Mouse (Mus musculus) stomach, postnatal 0 days (tissue): Measurements from ENCODE around the gene Sfxn4. TPM values are rescaled to one million over a fixed set of nuclear protein-coding genes. Genes with fewer than 3 reads are reported as not detected.

Source experiments
- ATAC-seq: fragments of 200-750 bp; cut with Nextera tagmentation; 2 replicates; pipeline ENCODE4 v1.8.0; 2017; ENCODE audit not compliant: low FRiP score, low TSS enrichment
- DNase-seq: peaks from one replicate; pipeline ENCODE4 v3.0.0-alpha.2; 2016; ENCODE audit warnings: low spot score
- H3K27ac ChIP-seq: fragments of 300-500 bp; sonication (generic); replicated peaks from 2 replicates; pipeline ENCODE4 v1.5.1; 2014; ENCODE audit warnings: mild to moderate bottlenecking, control low read depth
- H3K27me3 ChIP-seq: fragments of 300-500 bp; sonication (generic); 2 replicates; pipeline ENCODE4 v1.6.1; 2014; ENCODE audit warnings: low read length; ENCODE audit not compliant: control insufficient read depth, insufficient read depth
- H3K36me3 ChIP-seq: fragments of 300-500 bp; sonication (generic); 2 replicates; pipeline ENCODE4 v1.6.1; 2014; ENCODE audit warnings: low read length, mixed read lengths; ENCODE audit not compliant: control insufficient read depth, insufficient read depth
- H3K4me1 ChIP-seq: fragments of 300-500 bp; sonication (generic); replicated peaks from 2 replicates; pipeline ENCODE4 v1.6.1; 2014; ENCODE audit warnings: antibody characterized with exemption; ENCODE audit not compliant: control insufficient read depth, insufficient read depth
- H3K4me2 ChIP-seq: fragments of 300-500 bp; sonication (generic); replicated peaks from 2 replicates; pipeline ENCODE4 v1.6.1; 2014; ENCODE audit warnings: low read depth, mild to moderate bottlenecking, control low read depth, moderate library complexity
- H3K4me3 ChIP-seq: fragments of 300-500 bp; sonication (generic); 2 replicates; pipeline ENCODE4 v1.5.1; 2014; ENCODE audit warnings: low read depth, low read length, control low read depth
- H3K9ac ChIP-seq: fragments of 300-500 bp; sonication (generic); 2 replicates; pipeline ENCODE4 v1.6.1; 2014; ENCODE audit warnings: mild to moderate bottlenecking, low read length, control low read depth, mixed read lengths
- H3K9me3 ChIP-seq: fragments of 300-500 bp; sonication (generic); 2 replicates; pipeline ENCODE4 v1.6.1; 2016; ENCODE audit warnings: low read length; ENCODE audit not compliant: control insufficient read depth
- CTCF ChIP-seq: IDR thresholded peaks from 2 replicates; pipeline ENCODE4 v1.5.1; 2016; ENCODE audit warnings: antibody characterized with exemption, low read depth, mild to moderate bottlenecking, moderate library complexity
- EP300 ChIP-seq: optimal IDR thresholded peaks from 2 replicates; pipeline ENCODE3; 2016; ENCODE audit warnings: antibody characterized with exemption
- WGBS: fragments of 180-500 bp; shearing (Covaris S2); extraction: QIAGEN DNeasy Blood & Tissue Kit; methylation state at CpG from one replicate; pipeline ENCODE4 v1.1.7; 2014; 5-methylcytosine and 5-hydroxymethylcytosine counted together
- polyA plus RNA-seq: library from polyadenylated mRNA; unstranded; fragments of >200 nt; fragmentation: Nextera tagmentation; extraction: Ambion mirVana; gene quantifications from 2 replicates; pipeline ENCODE4 v1.2.1, GENCODE M21; 2015

Sfxn4 gene
- polyA plus RNA-seq, 1 experiment from 2014 or later = 2.2 TPM

DNA sequence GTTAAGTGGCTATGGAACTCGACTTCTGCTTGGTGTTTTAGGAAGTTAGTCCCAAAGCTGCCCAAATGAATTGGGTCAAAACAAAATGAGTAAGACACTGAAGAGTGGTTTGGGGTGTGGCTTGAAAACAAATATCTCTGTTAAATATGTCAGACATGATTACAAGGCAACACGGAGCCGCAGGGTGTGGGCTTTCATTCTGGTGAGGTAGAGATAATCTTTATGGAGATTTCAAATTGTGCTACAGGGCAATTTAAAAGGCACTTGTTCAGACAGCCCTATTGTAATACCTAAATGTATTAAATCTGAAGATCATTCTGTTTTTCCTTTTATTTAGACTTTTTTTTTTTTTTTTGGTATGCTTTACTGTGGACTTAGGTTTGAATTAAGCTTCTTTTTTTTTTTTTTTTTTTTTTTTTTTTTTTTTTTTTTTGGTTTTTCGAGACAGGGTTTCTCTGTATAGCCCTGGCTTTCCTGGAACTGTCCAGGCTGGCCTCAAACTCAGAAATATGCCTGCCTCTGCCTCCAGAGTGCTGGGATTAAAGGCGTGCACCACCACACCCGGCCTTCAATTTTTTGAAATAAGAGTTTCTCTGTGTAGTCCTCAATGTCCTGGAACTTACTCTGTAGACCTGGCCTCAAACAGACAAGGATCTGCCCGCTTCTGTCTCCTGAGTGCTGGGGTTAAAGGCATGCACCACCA lies 61.3 kb downstream of the Sfxn4 start:
- DNase-seq = no peak
- H3K27ac ChIP-seq = no peak overlapping the region
- WGBS = 71% methylated on average over 7 of the region's 7 CpGs

GRCm38 (mm10) chr19:60797415-60797814 lies 63.9 kb downstream of the Sfxn4 start:
- no peak for ATAC-seq
- H3K27ac ChIP-seq = no peak overlapping the region
- DNase-seq = no peak
- H3K9ac ChIP-seq = no peak overlapping the region
- no peak overlapping the region for H3K4me2 ChIP-seq
- no peaks in the 10 kb centered on the region for H3K27me3 ChIP-seq
- no peak overlapping the region for H3K4me3 ChIP-seq
- H3K9me3 ChIP-seq = no peaks in the 10 kb centered on the region
- H3K36me3 ChIP-seq = no peaks in the 10 kb centered on the region
- 93% methylated on average over 2 of the region's 2 CpGs for WGBS
- H3K4me1 ChIP-seq = no peaks in the 10 kb centered on the region
- no peak for TF ChIP-seq EP300
- TF ChIP-seq CTCF = no peak

More for the DNA sequence above, 61.3 kb downstream of the Sfxn4 start:
- TF ChIP-seq EP300 = no peak
- no peak for TF ChIP-seq CTCF
- Histone ChIP-seq H3K9me3 (no peaks in the 10 kb centered on the region), H3K4me3 (no peak overlapping the region), H3K4me1 (no peaks in the 10 kb centered on the region), H3K9ac (no peak overlapping the region), H3K4me2 (no peak overlapping the region), H3K27me3 (no peaks in the 10 kb centered on the region), H3K36me3 (no peaks in the 10 kb centered on the region)
- ATAC-seq = no peak

GRCm38 (mm10) chr19:60795244-60795643 lies 66.0 kb downstream of the Sfxn4 start:
- WGBS = 79% methylated on average over 2 of the region's 2 CpGs
- DNase-seq = no peak
- ATAC-seq = no peak

GRCm38 (mm10) chr19:60793170-60793707 lies 68.0 kb downstream of the Sfxn4 start:
- Histone ChIP-seq H3K4me1 (no peaks in the 10 kb centered on the region; the same call in 1 of the 2 replicates), H3K9me3 (no peaks in the 10 kb centered on the region), H3K36me3 (no peaks in the 10 kb centered on the region), H3K9ac (no peak overlapping the region), H3K27me3 (no peaks in the 10 kb centered on the region), H3K27ac (no peak overlapping the region), H3K4me2 (no peak overlapping the region), H3K4me3 (no peak overlapping the region)
- DNase-seq = no peak
- ATAC-seq = no peak
- TF ChIP-seq EP300 (no peak), CTCF (no peak)
- 63% methylated on average over 2 of the region's 2 CpGs for WGBS

More at GRCm38 (mm10) chr19:60795244-60795643, 66.0 kb downstream of the Sfxn4 start:
- no peaks in the 10 kb centered on the region for H3K36me3 ChIP-seq
- no peaks in the 10 kb centered on the region for H3K9me3 ChIP-seq
- no peaks in the 10 kb centered on the region for H3K27me3 ChIP-seq
- no peaks in the 10 kb centered on the region for H3K4me1 ChIP-seq
- TF ChIP-seq CTCF (no peak), EP300 (no peak)
- no peak overlapping the region for H3K4me3 ChIP-seq
- no peak overlapping the region for H3K27ac ChIP-seq
- no peak overlapping the region for H3K4me2 ChIP-seq
- H3K9ac ChIP-seq = no peak overlapping the region

GRCm38 (mm10) chr19:60791164-60791563 lies 70.1 kb downstream of the Sfxn4 start:
- 15% methylated on average over 9 of the region's 9 CpGs for WGBS
- Histone ChIP-seq H3K9me3 (no peaks in the 10 kb centered on the region), H3K27ac (peak overlapping the region; percentile 100), H3K27me3 (no peaks in the 10 kb centered on the region), H3K4me1 (no peaks in the 10 kb centered on the region; the same call in 1 of the 2 replicates), H3K36me3 (no peaks in the 10 kb centered on the region), H3K4me3 (peak overlapping the region; percentile 96), H3K9ac (peak overlapping the region; percentile 100), H3K4me2 (peak overlapping the region; percentile 70)
- ATAC-seq = no peak
- TF ChIP-seq CTCF (no peak), EP300 (no peak)
- no peak for DNase-seq

DNA sequence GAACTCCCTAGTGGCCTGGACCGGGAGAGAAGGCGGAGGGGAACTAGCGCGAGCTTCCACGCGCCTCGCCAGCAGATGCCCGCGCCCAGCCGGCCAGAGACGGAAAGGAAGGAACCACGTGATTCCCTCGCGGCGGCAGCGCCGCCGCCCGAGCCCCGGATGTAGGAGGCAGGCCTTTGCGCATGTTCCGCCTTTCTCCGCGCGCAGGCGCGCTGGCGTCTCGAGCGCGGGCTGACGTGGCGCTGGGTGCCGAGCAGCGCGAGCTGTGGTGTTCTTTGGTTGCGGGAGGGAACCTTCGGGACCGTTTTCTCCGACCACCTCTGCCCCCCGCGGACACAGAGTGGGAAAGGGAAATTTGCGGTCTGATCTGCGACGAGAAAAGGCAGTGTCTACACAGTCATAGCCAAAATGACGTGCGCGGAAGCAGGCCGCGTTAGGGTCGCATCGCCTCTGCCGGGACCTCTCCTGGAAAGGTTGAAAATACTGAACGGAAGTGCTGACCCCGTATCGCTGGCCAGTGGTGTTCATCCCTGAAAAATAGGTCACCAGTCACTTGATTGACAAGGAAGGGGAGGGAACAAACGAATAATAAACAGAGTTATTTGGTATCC lies 70.6 kb downstream of the Sfxn4 start, which contains the start of gene Eif3a:
TSS of gene Eif3a (minus strand) at position 108 of the 611 bp plus-strand sequence.
- Histone ChIP-seq H3K9ac (peak within 1 kb of the TSS; percentile 100), H3K4me1 (peaks cover 4% of the 10 kb centered on the region), H3K36me3 (no peaks in the 10 kb centered on the region), H3K4me2 (peak within 1 kb of the TSS; percentile 70), H3K27me3 (no peaks in the 10 kb centered on the region), H3K9me3 (no peaks in the 10 kb centered on the region), H3K4me3 (peak within 1 kb of the TSS; percentile 96), H3K27ac (peak within 1 kb of the TSS; percentile 100)
- peak; percentile 92 for ATAC-seq
- TF ChIP-seq CTCF (no peak), EP300 (peak; percentile 85)
- peak; percentile 94 for DNase-seq
- WGBS = under 1% methylated on average over 53 of the region's 57 CpGs
